Mouse (Mus musculus): ENCODE measurements at regions not wholly inside any gene's neighbourhood (a gene's known extent, or its start where the extent isn't known, plus 50 kb on each side); places are given as distances from the start of the nearest gene placed in this dataset.

- DNase-seq (ENCODE audit: extremely low read depth, low read depth, low spot score): no peak
Measured at GRCm38 (mm10) chr11:52622861-52623260, 141.6 kb upstream of the Fstl4 start.

GRCm38 (mm10) chr11:52628875-52629274, 135.6 kb upstream of the Fstl4 start:
- DNase-seq (ENCODE audit: extremely low read depth, low read depth, low spot score): no peak

GRCm38 (mm10) chr11:52629776-52630175, 134.7 kb upstream of the Fstl4 start:
- no peak for DNase-seq (ENCODE audit: extremely low read depth, low read depth, low spot score)

- DNase-seq (ENCODE audit: extremely low read depth, low read depth, low spot score): no peak
Measured at GRCm38 (mm10) chr11:52631579-52631978, 132.9 kb upstream of the Fstl4 start.

GRCm38 (mm10) chr11:52634189-52634588, 130.2 kb upstream of the Fstl4 start:
- no peak for DNase-seq (ENCODE audit: extremely low read depth, low read depth, low spot score)

- no peak for DNase-seq (ENCODE audit: extremely low read depth, low read depth, low spot score)
Measured at GRCm38 (mm10) chr11:52635716-52636389, 128.6 kb upstream of the Fstl4 start.

GRCm38 (mm10) chr11:52638939-52639338, 125.5 kb upstream of the Fstl4 start:
- no peak for DNase-seq (ENCODE audit: extremely low read depth, low read depth, low spot score)

- DNase-seq (ENCODE audit: extremely low read depth, low read depth, low spot score): no peak
Measured at GRCm38 (mm10) chr11:52641725-52642338, 122.6 kb upstream of the Fstl4 start.

- DNase-seq (ENCODE audit: extremely low read depth, low read depth, low spot score): no peak
Measured at GRCm38 (mm10) chr11:52644081-52644768, 120.2 kb upstream of the Fstl4 start.

GRCm38 (mm10) chr11:52648176-52648839, 116.1 kb upstream of the Fstl4 start:
- DNase-seq (ENCODE audit: extremely low read depth, low read depth, low spot score): no peak

- no peak for DNase-seq (ENCODE audit: extremely low read depth, low read depth, low spot score)
Measured at GRCm38 (mm10) chr11:52648849-52649400, 115.5 kb upstream of the Fstl4 start.

GRCm38 (mm10) chr11:52654640-52655039, 109.8 kb upstream of the Fstl4 start:
- DNase-seq (ENCODE audit: extremely low read depth, low read depth, low spot score): no peak

GRCm38 (mm10) chr11:52655720-52656474, 108.5 kb upstream of the Fstl4 start:
- no peak for DNase-seq (ENCODE audit: extremely low read depth, low read depth, low spot score)

- no peak for DNase-seq (ENCODE audit: extremely low read depth, low read depth, low spot score)
Measured at GRCm38 (mm10) chr11:52661234-52661633, 103.2 kb upstream of the Fstl4 start.

- no peak for DNase-seq (ENCODE audit: extremely low read depth, low read depth, low spot score)
Measured at GRCm38 (mm10) chr11:52661894-52662593, 102.4 kb upstream of the Fstl4 start.

- DNase-seq (ENCODE audit: extremely low read depth, low read depth, low spot score): no peak
Measured at GRCm38 (mm10) chr11:52665343-52665742, 99.1 kb upstream of the Fstl4 start.

- DNase-seq (ENCODE audit: extremely low read depth, low read depth, low spot score): no peak
Measured at GRCm38 (mm10) chr11:52675022-52675421, 89.4 kb upstream of the Fstl4 start.

GRCm38 (mm10) chr11:52678259-52678658, 86.2 kb upstream of the Fstl4 start:
- DNase-seq (ENCODE audit: extremely low read depth, low read depth, low spot score): no peak

- no peak for DNase-seq (ENCODE audit: extremely low read depth, low read depth, low spot score)
Measured at GRCm38 (mm10) chr11:52685436-52685835, 79.0 kb upstream of the Fstl4 start.

- DNase-seq (ENCODE audit: extremely low read depth, low read depth, low spot score): no peak
Measured at GRCm38 (mm10) chr11:52692701-52693100, 71.7 kb upstream of the Fstl4 start.
